Mouse (Mus musculus) stomach, postnatal 0 days (tissue): Measurements from ENCODE around the gene Notch1.

Source experiments
- CTCF ChIP-seq: IDR thresholded peaks from 2 replicates; pipeline ENCODE4 v1.5.1; 2016; ENCODE audit warnings: antibody characterized with exemption, low read depth, mild to moderate bottlenecking, moderate library complexity
- EP300 ChIP-seq: optimal IDR thresholded peaks from 2 replicates; pipeline ENCODE3; 2016; ENCODE audit warnings: antibody characterized with exemption

DNA sequence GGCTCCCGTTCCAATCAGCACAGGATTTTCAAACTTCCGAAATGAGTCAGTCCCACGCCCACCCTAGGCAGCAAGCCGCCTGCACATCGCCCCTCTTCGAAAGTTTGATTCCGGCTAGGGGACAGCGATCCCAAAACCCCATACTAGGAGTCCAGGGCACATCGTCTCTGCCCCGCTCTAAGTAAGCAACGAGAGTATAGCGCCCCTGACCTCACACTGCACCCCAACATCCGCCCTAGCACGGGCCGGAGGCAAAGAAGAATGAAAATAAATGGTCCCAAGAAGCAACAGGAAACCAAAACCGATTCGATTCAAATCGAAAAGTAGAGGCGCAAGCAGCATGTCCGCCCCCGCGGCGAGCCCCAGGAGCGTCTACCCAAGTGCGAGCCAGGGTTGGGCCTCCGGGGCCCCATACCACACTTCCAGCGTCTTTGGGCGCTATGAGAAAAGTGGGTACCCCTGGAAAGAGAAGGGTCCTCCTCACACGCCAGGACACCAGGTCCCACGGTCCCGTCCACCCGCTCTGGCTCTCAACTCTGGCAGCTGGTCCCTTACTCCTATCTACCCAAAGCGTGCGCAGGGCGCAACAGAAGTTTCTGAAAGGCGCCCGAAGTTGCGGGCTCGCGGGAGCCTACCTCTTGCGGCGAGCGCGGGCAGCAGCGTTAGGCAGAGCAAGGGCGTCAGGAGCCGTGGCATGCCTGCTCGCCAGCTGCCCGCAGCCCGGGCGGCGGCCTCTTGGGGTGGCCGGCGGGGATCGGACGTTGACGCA is 13.4 kb downstream of the Notch1 start:
- TF ChIP-seq CTCF, result no peak
- TF ChIP-seq EP300, result no peak
